Mouse (Mus musculus): ENCODE results near the gene Cacng3. TPM values are rescaled to one million over a fixed set of nuclear protein-coding genes. Genes with fewer than 3 reads are reported as not detected.

Cacng3 gene
- polyA plus RNA-seq (2014; fragmentation: Illumina TruSeq; extraction: RNeasy Lipid Tissue Mini Kit (QIAGEN cat#74804); ENCODE audit: low read depth, low replicate concordance) = not detected

DNA sequence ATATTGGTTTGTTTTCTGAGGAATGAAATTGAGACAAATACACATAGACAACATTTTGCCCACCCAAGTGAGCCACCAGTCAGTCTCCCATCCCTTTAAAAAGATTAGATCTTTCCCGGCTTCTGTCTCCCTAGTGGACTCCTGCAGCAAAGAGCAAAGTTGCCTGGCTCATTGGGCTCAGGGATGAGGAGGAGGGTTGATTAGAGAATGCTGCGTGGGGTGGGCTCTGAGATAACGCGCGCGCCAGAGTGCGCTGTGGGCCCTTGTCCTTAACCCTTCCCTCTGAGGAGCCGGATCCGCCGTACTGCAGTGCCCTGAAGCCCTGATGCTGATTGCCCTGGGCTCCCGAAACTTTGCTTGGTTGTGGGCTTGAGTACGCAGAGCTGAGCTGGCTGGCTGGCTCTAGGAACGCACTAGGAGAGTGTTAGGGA lies at the start of gene Cacng3:
Cacng3 (plus strand) TSS at position 51 of the 431 bp plus-strand sequence.

